Mouse (Mus musculus) hindbrain, embryonic 11.5 days (tissue): ENCODE measurements around the gene L1td1. TPM values are rescaled to one million over a fixed set of nuclear protein-coding genes. Genes with fewer than 3 reads are reported as not detected.

ENCODE experiments used
- ATAC-seq: fragments of 200-750 bp; cut with Nextera tagmentation; 2 replicates; pipeline ENCODE4 v1.8.0; 2017; ENCODE audit warnings: mild to moderate bottlenecking, moderate TSS enrichment, moderate library complexity; ENCODE audit not compliant: low FRiP score
- DNase-seq: peaks from one replicate; pipeline ENCODE4 v3.0.0-alpha.2; 2015; ENCODE audit warnings: low spot score
- H3K27ac ChIP-seq: fragments of 300-500 bp; sonication (generic); 2 replicates; pipeline ENCODE4 v1.5.1; 2014; ENCODE audit warnings: mild to moderate bottlenecking, low read depth, low read length
- H3K27me3 ChIP-seq: fragments of 300-500 bp; sonication (generic); 2 replicates; pipeline ENCODE4 v1.6.1; 2014; ENCODE audit warnings: mild to moderate bottlenecking, low read length, moderate library complexity, mixed read lengths; ENCODE audit not compliant: control insufficient read depth, insufficient read depth
- H3K36me3 ChIP-seq: fragments of 300-500 bp; sonication (generic); 2 replicates; pipeline ENCODE4 v1.6.1; 2014; ENCODE audit warnings: mild to moderate bottlenecking, low read length, moderate library complexity, mixed read lengths; ENCODE audit not compliant: control insufficient read depth, insufficient read depth
- H3K4me1 ChIP-seq: fragments of 300-500 bp; sonication (generic); replicated peaks from 2 replicates; pipeline ENCODE4 v1.6.1; 2014; ENCODE audit warnings: low read length, mixed read lengths; ENCODE audit not compliant: control insufficient read depth, insufficient read depth
- H3K4me2 ChIP-seq: fragments of 300-500 bp; sonication (generic); replicated peaks from 2 replicates; pipeline ENCODE4 v1.6.1; 2014; ENCODE audit warnings: mild to moderate bottlenecking, low read depth, low read length
- H3K4me3 ChIP-seq: fragments of 300-500 bp; sonication (generic); 2 replicates; pipeline ENCODE4 v1.5.1; 2014; ENCODE audit warnings: low read depth, low read length
- H3K9ac ChIP-seq: fragments of 300-500 bp; sonication (generic); 2 replicates; pipeline ENCODE4 v1.6.1; 2014; ENCODE audit warnings: low read depth, low read length
- H3K9me3 ChIP-seq: fragments of 300-500 bp; sonication (generic); 2 replicates; pipeline ENCODE4 v1.6.1; 2016; ENCODE audit warnings: low read length; ENCODE audit not compliant: control insufficient read depth
- WGBS: fragments of 180-500 bp; shearing (Covaris S2); extraction: QIAGEN DNeasy Blood & Tissue Kit; methylation state at CpG from one replicate; pipeline ENCODE4 v1.1.7; 2014; 5-methylcytosine and 5-hydroxymethylcytosine counted together
- polyA plus RNA-seq: library from polyadenylated mRNA; unstranded; fragments of >200 nt; fragmentation: Nextera tagmentation; extraction: Ambion mirVana; gene quantifications from 2 replicates; pipeline ENCODE4 v1.2.1, GENCODE M21; 2014

Gene L1td1
- polyA plus RNA-seq, 1 experiment from 2014 or later, result 0.68 TPM

DNA sequence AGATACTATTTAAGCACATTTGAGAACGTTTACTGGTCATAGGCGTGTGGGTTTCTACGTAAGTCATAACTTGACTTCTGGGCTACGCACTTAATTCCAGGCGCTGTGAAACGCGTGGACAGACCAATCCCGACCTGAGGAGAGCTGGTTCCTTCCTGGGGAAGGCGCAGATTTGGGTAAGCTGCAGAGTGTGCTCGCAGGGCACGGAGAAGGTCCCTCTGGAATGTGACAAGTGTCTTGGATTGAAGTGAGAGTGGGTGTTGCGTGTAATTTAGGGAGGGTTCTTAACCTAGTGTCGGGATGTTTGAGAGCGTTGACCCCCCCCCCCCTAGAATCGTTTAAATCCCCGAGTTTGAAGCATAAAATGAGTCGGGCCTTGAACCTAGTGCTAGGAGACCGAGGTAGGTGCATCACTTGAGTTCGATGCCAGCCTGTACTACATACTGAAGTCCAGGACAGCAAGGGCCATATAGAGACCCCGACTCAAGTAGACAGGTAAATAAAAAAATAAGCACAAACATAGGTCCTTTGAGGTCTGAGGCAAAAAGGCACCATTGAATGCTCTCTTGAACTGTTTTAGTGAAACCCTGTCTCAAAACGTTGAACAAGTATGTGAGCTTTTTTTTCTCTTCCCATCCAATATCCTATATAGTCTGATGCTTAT lies 893 bp downstream of the L1td1 start:
- Histone ChIP-seq H3K36me3 (no peaks in the 10 kb centered on the region), H3K4me3 (peak overlapping the region; percentile 18; the same call in 1 of the 2 replicates), H3K4me1 (peaks cover 6% of the 10 kb centered on the region; the same call in 1 of the 2 replicates), H3K27ac (no peak overlapping the region), H3K27me3 (peaks cover 29% of the 10 kb centered on the region), H3K9ac (no peak overlapping the region), H3K4me2 (peak overlapping the region; percentile 51), H3K9me3 (no peaks in the 10 kb centered on the region)
- WGBS, result 2% methylated on average over 21 of the region's 21 CpGs
- ATAC-seq (no peak; the same call in 1 of the 2 replicates), DNase-seq (peak; percentile 41)

GRCm38 (mm10) chr4:98727959-98728347 lies 1.4 kb downstream of the L1td1 start:
- Histone ChIP-seq H3K9me3 (no peaks in the 10 kb centered on the region), H3K27ac (no peak overlapping the region), H3K4me3 (no peak overlapping the region), H3K9ac (no peak overlapping the region), H3K4me1 (peaks cover 6% of the 10 kb centered on the region; the same call in 1 of the 2 replicates), H3K36me3 (no peaks in the 10 kb centered on the region), H3K4me2 (peak overlapping the region; percentile 33; the same call in 1 of the 2 replicates), H3K27me3 (peaks cover 29% of the 10 kb centered on the region)
- 1% methylated on average over 10 of the region's 10 CpGs for WGBS
- no peak for DNase-seq
- ATAC-seq, result no peak

DNA sequence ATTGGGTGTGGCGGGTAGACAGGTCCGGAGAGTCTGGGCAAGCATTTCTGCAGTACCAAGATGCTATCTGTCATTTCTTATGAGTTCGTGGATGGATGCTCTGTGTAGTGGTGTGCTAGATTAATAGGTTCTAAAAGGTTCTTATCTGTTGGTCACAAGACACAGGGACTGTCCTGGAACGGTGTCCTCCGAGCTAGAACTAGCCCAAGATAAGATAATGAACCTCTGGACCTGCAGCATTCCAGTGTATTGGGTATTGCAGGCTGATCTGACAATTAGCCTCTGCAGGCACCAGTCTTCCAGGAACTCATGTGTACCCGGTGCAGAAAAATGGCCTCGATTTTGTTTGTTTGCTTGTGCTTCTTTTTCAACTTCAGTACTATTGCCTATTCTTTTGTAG lies 2.2 kb downstream of the L1td1 start:
- no peak for ATAC-seq
- peaks cover 6% of the 10 kb centered on the region; the same call in 1 of the 2 replicates for H3K4me1 ChIP-seq
- WGBS, result 56% methylated on average over 7 of the region's 7 CpGs
- no peak overlapping the region for H3K9ac ChIP-seq
- no peak for DNase-seq
- H3K4me3 ChIP-seq, result no peak overlapping the region
- no peak overlapping the region for H3K4me2 ChIP-seq
- no peaks in the 10 kb centered on the region for H3K9me3 ChIP-seq
- peaks cover 29% of the 10 kb centered on the region for H3K27me3 ChIP-seq
- no peaks in the 10 kb centered on the region for H3K36me3 ChIP-seq
- no peak overlapping the region for H3K27ac ChIP-seq

DNA sequence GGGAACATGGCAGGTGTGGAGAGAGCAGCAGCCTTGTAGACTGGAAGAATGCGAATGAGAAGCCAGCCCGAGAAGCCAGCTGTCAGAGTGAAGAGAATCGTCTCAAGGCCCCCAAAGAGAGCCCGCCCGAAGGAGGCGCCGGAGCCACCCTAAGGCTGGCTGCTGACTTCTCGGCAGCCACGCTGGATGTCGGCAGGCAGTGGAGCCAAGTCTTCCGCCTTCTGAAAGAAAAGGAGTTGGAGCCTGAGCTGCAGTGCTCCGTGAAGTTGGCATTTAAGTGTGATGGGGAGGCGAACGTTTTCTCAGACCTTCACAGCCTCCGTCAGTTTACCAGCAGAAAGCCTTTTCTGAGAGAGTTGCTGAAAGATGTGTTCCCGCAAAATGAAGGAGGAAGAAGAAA lies 7.1 kb downstream of the L1td1 start:
- no peaks in the 10 kb centered on the region for H3K36me3 ChIP-seq
- DNase-seq (no peak), ATAC-seq (no peak)
- no peak overlapping the region for H3K27ac ChIP-seq
- no peaks in the 10 kb centered on the region for H3K4me1 ChIP-seq
- no peak overlapping the region for H3K9ac ChIP-seq
- H3K4me2 ChIP-seq, result no peak overlapping the region
- no peaks in the 10 kb centered on the region for H3K9me3 ChIP-seq
- H3K4me3 ChIP-seq, result no peak overlapping the region
- H3K27me3 ChIP-seq, result peaks cover 4% of the 10 kb centered on the region; the same call in 1 of the 2 replicates
- 91% methylated on average over 16 of the region's 16 CpGs for whole genome bisulfite sequencing

- no peaks in the 10 kb centered on the region for H3K36me3 ChIP-seq
- no peaks in the 10 kb centered on the region for H3K9me3 ChIP-seq
- H3K4me1 ChIP-seq, result no peaks in the 10 kb centered on the region
- H3K4me3 ChIP-seq, result no peak overlapping the region
- H3K27me3 ChIP-seq, result no peaks in the 10 kb centered on the region
- H3K4me2 ChIP-seq, result no peak overlapping the region
- 46% methylated on average over 2 of the region's 2 CpGs for WGBS
- no peak overlapping the region for H3K9ac ChIP-seq
- ATAC-seq (no peak), DNase-seq (peak; percentile 28)
- no peak overlapping the region for H3K27ac ChIP-seq
Observed at GRCm38 (mm10) chr4:98739753-98740152, 13.2 kb downstream of the L1td1 start.

- WGBS, result 84% methylated on average over 3 of the region's 3 CpGs
- no peak overlapping the region for H3K9ac ChIP-seq
- no peak overlapping the region for H3K4me2 ChIP-seq
- no peaks in the 10 kb centered on the region for H3K9me3 ChIP-seq
- no peaks in the 10 kb centered on the region for H3K27me3 ChIP-seq
- DNase-seq, result no peak
- H3K36me3 ChIP-seq, result no peaks in the 10 kb centered on the region
- no peak overlapping the region for H3K27ac ChIP-seq
- no peak overlapping the region for H3K4me3 ChIP-seq
- no peaks in the 10 kb centered on the region for H3K4me1 ChIP-seq
- ATAC-seq, result no peak
Observed at GRCm38 (mm10) chr4:98743209-98743905, 16.8 kb downstream of the L1td1 start.

DNA sequence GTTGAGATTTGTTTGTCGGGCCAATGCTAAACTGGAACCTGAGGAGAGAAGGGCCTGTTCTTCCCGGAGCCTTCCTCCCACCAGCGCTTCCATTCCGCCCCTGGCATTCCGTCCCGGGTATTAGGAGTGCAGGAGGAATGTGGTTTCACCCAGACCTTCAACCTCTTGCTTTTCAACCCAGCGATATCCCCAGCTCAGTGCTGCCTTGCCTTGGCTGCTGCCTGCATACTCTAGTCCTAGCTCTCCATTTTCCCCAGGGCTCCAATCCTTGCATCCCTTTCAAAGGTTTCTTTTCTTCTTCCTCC lies 17.3 kb downstream of the L1td1 start:
- WGBS, result 34% methylated on average over 7 of the region's 7 CpGs
- H3K9me3 ChIP-seq, result no peaks in the 10 kb centered on the region
- DNase-seq (peak; percentile 40), ATAC-seq (no peak)
- H3K27me3 ChIP-seq, result no peaks in the 10 kb centered on the region
- no peak overlapping the region for H3K4me2 ChIP-seq
- H3K9ac ChIP-seq, result no peak overlapping the region
- H3K36me3 ChIP-seq, result no peaks in the 10 kb centered on the region
- H3K4me1 ChIP-seq, result no peaks in the 10 kb centered on the region
- H3K4me3 ChIP-seq, result no peak overlapping the region
- H3K27ac ChIP-seq, result no peak overlapping the region

DNA sequence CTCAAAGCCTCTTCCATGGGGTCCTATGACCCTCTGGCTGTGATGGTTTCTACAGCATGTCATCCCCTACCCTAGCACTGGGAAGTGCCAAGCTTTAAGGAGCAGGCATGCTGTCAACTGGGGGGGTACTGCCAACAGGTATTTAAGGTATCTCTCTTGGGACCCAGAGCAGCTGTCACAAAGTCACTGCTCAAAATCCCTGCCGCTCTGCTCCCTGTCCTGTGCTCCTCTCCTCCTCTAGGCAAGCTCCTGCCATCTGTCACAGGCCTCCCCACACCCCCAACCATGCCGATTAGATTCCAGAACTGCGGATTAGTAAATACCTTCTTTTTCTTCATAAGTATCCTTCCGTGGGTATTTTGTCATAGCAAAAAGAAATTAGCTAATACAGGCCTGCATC lies 27.9 kb downstream of the L1td1 start:
- H3K4me2 ChIP-seq, result no peak overlapping the region
- H3K36me3 ChIP-seq, result no peaks in the 10 kb centered on the region
- no peak overlapping the region for H3K9ac ChIP-seq
- no peak overlapping the region for H3K4me3 ChIP-seq
- DNase-seq (no peak), ATAC-seq (no peak)
- no peaks in the 10 kb centered on the region for H3K9me3 ChIP-seq
- no peak overlapping the region for H3K27ac ChIP-seq
- no peaks in the 10 kb centered on the region; the same call in none of the 2 replicates for H3K4me1 ChIP-seq
- H3K27me3 ChIP-seq, result no peaks in the 10 kb centered on the region
- WGBS, result 86% methylated on average over 4 of the region's 4 CpGs

GRCm38 (mm10) chr4:98756141-98756540 lies 29.6 kb downstream of the L1td1 start:
- WGBS, result 30% methylated on average over 11 of the region's 11 CpGs
- Histone ChIP-seq H3K4me2 (no peak overlapping the region), H3K9me3 (no peaks in the 10 kb centered on the region), H3K36me3 (no peaks in the 10 kb centered on the region), H3K27me3 (no peaks in the 10 kb centered on the region), H3K9ac (no peak overlapping the region), H3K4me3 (no peak overlapping the region), H3K27ac (no peak overlapping the region), H3K4me1 (no peaks in the 10 kb centered on the region; the same call in none of the 2 replicates)
- no peak for DNase-seq
- peak; percentile 51; the same call in 1 of the 2 replicates for ATAC-seq
